Mouse (Mus musculus): ENCODE data around the gene Taf4.
A peak's percentile ranks its signal among the peaks of the same experiment; 100 is the strongest.

Taf4 gene

DNA sequence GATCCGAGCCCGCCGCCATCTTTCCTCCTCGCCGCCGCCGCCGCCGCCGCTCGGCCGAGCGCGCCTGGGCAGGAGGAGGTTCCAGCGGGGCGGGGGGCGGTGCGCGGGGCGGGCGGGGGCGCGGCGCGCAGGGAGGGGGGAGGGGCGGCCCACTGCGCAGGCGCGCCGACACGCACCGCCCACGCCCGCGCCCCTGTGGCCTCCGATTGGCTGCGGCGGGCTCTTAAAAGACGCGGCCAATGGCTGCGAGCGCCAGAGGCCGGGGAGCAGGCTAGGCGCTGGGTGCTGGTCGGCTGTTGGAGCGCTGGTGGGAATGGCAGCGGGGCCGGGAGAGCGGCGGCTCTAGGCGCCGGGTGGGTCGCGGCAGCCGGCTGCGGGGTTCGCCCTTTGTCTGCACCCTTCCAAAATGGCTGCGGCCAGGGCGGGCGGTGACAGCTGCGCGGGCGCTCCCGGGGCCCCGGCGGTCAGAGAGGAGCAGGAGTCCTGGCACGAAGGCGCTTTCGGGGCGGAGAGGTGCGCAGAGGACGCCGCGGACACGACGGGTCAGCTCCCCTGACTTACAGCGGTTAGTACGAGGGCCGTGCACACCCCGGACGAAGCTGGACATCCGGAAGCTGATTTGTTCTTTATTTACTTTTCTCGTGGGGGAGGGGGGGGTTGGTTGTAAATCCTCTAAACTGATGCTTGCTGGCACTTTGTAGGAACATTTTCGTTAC, at the start of gene Taf4:
Gene Taf4, minus strand, starts transcription at position 19 of the 716 bp plus-strand sequence.
- DNase-seq, result peak; percentile 92

DNA sequence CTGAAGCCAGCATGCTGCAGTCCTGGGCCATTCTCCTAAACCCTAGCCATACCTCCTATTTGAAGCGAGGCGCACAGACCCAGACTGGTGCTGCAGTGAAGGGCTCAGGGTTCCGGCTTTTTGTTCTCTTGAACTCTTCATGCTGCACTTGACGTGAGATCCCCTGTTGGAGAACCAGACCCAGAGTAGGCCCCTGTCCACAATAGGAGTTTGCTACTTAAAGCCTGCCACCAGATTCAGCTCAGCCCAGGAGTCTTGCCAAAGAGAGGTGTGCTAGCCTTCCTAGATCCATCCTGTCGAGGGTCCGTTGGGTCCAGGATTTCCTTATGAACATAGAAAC, 49.4 kb upstream of the Taf4 start:
- no peak for DNase-seq

DNA sequence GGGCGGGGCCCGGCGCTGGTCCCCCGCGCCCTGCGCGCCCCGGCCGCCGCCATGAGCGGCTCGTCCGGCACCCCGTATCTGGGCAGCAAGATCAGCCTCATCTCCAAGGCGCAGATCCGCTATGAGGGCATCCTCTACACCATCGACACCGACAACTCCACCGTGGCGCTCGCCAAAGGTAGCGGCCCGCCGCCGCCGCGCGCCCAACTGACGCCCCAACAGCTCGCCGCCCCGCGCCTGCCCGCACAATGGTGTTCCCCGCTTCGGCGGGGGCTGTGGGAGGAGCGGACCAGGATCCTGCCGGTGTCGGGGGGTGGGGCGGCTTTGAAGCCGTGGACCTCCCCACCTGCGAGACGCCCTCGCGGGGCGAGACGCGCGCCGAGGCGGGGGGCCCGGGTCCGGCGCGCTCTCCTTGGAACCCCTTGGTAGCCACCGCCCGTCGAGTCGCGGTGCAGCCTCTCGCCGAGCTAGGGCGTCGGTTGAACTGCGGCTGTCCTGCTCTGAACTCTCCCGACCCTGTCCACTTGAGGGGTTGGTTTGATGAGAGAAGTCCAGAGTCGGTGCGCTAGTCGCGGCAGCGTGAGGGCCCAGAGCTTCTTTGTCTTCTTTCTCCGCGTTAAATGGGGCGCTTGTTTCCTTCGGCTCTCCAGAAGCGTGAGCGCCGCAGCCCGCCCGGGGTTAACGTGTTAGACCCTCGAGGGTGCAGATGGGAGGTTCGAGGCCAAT, 48.9 kb upstream of the Taf4 start:
- DNase-seq, result peak; percentile 52

DNA sequence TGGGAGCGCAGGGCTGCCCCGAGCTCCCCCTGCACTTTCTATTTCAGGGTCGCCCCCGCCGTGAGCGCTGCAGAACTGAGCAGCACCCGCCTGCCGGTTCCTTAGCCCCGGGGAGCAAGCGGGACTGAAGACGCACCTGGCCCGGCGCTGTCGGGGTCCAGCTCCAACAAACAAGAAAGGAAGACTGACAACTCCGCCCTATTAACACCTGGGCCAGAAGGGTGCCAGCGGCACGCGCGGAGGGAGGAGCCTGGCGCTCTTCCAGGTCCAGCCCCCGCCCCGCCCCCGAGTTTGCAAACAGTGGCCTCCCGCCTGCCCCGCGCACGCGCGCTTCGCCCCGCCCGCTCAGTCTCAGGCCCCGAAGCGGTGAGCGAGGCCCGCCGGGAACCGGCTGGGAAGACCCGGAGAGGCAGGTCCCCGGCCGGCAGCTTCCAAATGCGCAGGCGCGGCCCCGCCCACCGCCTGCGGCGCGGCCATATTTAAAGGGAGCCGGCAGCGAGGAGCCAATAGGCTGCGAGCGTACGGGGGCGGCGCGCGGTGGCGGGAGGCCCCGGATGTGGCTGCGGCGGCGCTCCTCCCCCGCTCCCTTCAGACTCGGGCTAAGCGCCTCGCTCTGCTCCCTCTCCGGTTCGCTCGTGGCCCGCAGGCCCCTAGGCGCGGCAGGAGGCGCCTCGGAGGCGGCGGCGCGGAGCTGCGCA, 48.1 kb upstream of the Taf4 start, which contains the start of gene Lsm14b:
Gene Lsm14b, plus strand, starts transcription at position 587 of the 698 bp plus-strand sequence.
- DNase-seq, result peak; percentile 98

DNA sequence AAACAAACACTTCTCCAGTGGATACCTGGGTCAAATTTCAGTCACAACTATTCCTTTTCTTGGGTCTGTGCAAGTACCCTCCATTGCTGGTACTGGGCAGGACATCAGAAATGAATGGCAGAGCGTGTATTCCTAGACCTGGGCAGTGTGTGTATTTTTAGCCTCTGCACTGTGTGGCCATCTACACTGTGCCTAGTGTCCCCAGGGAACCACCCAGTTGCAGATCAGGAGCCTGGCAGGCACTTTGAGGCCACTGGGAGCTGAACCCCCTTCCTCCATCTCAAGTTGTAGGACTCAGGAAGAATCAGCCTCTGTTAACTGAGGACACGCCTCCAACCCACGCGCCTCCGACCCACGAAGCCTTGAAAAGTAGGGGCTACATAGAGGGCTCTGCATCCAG, 46.3 kb upstream of the Taf4 start:
- DNase-seq, result no peak

DNA sequence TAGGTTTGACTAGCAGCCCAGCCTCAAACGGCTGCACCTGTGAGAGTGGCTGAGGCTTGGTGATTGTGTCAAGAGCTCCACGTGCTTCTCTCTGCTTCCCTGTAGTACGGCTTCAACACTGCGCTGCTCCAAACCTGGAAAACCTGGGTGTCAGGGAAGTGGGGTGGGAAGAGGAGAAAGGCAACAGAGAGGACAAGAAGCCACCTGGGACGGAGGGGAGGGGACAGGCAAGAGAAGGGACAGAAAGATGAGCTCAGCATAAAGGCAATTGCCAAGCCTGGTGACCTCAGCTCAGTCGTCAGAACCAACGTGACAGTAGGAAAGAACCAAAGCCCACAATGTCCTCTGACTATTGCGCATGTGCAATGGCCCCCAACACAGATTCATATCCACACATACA, 44.5 kb upstream of the Taf4 start:
- DNase-seq, result no peak

DNA sequence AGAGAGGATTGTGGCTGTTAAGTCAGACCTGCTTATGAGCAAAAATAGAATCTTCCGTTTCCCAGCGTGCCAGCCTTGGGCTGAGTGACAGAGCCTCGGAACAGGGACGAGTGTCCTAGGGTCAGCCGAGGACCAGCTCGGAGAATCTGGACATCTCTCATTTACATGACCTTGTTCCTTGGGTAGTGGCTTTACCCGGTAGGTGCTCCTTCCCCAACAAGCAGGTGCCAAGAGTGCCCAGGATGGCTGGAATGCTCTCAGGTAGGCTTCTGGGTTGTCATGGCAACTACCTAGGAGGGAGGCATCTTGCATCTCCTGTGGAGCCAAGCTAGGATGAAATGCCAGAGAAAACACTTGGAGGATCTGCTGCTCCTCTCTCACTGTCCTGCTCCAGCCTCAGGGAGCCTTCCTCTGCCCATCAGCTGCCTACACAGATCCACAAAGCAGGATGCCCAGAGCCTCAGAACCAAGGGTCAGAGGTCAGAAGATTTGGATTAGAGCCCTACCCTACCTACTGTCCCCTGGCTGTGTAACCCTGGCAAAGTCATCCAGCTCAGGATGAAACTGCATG, 43.7 kb upstream of the Taf4 start:
- DNase-seq, result no peak

DNA sequence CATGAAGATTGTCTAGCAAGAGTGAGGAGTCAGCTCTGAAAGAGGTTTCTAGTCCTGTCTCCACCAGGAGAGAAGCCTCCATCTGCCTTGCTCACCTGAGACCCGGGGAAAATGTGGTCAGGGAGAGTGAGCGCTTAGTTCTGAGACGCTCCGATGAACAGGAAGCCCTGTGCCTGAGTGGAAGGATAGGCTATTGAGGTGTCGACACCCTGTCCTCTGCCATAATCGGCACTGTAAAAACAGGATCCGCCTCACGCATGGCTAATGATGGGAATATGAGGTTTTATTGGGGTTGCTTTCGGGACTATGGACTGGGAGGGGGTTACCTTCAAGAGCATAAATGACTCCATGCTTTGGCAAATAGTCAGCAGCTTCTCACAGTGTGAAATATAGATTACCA, 42.1 kb upstream of the Taf4 start:
- DNase-seq, result no peak

DNA sequence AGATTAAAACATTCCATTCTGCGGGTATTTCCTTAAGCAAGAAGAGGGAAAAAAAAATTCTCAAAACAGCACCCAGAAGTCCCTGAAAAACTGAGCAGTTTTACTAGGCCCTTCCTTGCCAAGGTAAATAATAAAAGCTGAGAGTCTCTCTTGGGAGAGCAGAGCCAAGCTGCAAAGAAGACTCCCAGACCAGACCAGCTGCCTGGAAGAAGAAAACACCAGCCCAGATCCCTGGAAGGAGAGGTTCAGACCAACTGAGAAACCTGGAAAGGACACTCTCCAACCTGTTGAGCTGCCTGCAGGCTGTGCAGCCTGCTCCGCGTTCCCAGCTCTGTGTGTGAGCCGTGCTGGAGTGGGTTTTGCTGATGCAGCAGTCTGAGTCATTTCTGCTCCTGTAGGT, 41.2 kb upstream of the Taf4 start:
- no peak for DNase-seq

DNA sequence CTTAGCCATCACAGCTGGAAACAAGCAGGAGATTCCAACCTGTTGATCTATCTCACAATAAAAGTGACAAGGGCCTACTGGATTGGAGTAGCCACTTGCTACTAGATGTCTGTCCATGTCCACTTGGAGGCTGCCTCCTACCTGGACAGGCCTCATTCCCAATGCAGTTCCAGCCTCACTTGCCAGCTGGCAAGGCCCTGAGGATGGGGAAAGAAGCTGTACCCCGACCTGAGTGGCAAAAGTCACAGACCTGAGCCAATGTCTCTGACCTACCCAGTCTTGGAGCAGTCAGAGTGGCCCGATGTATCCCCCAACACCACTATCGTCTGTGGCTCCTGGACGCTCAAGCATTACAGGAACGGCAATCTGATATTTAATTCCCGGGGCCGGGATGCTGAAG, 37.2 kb upstream of the Taf4 start:
- no peak for DNase-seq

DNA sequence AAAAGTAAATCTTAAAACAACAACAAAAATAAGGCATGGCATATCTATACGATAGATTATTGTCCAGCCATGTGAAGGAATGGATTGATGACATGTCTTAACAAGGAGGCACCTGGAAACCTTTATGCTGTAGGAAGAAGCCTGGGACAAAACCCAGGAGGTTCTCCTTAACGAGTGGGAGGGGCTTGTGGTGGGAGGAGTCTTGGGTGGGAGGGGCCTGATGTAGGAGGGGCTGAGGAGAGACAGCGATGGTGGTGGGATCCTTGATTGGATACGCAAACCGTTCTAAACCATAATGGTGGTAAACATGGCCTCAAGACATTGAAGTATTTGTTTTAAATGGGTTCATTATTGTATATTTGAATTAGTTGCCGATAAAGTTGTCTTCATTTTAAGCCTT, 34.9 kb upstream of the Taf4 start:
- DNase-seq, result no peak

DNA sequence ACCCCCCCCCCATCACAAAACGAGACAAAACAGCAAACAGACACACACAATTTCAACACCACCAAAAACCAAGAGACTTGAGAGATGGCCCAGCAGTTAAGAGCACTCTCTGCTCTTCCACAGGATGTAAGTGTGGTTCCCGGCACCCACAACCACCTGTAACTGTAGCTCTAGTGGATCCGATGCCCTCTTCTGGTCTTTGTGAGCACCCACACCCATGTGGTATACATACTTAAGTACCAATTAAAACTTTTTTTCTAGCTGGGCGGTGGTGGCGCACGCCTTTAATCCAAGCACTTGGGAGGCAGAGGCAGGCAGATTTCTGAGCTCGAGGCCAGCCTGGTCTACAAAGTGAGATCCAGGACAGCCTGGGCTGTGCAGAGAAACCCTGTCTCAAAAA, 34.2 kb upstream of the Taf4 start:
- no peak for DNase-seq

DNA sequence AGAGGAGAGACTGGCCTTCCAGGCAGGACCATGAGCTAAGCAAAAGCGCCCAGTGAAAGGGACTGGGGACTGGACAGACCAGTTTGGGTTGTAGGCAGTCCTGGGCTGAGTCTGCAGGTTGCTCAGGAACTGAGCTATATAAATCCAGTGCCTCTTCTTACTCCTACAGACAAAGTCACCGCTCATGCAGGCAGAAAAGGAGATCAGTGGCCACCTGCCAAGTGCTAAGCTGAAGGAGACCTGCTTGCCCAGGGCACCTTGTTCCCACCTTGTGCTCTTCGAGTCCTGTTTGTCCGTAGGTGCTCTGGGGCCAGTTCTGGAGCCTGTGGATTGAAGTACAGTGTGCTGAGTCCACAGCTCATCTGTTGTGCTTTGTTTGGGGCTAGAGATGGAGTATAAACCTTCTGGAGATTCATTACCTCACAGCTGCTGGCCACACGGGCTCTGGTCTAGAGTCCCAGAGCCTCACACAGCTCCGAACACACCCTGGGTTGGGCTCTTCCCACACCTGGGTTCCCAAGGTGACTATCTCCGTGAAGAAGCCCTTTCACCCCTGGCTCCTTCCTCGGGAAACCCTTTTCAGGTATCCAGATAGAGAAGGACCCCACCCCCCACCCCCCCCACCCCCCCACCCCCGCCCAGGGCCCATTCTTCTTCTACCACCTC, 30.0 kb upstream of the Taf4 start:
- DNase-seq, result no peak

DNA sequence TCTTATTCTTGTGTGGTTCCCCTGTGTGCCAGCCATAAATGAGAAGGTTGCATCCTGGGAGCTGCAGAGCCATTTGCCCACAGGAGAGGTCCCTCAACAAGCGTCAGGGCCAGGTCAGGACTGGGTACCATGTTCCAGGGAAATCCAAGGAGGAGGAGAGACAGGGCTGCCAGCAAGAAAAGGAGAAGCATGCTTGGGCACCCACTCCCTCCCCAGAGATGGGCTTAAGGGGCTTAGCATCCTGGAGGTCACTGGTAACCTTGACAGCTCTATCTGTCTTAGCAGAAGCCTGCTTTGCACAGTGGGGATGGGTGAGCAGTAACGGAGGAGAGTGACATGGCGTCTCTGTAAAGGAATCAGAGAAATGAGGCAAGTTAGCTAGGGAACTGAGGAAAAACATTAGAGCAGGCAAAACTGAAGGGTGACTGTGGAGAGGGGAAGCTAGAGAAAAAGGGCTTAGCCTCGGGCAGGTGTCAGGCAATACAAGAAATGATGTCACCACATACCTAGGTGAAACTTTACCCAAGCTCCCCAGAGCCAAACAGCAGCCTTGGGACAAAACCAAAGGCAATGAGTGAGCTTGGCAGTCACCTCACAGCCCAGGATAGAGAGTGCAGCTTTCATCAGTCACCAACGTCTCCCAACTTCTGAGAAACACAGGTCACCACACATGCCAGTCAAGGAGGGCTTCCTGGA, 29.4 kb upstream of the Taf4 start:
- DNase-seq, result no peak

DNA sequence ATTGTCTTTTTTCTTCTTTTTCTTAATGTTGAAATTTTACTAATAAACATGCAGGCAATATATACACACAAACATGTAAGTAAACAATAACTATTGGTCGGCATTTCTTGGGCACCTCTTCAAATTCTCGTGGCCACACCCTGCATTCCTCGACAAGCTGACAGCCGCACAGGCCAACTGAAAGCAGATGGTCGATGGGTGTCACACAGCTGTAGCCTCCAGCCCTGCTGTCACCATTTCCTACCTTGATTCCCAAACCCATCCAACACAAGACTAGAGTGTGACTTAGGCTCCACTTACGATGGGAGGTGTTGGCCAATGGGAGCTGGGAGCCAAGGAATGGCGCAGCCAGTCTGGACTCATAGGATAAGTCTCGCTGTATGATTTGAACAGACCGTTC, 25.2 kb upstream of the Taf4 start:
- no peak for DNase-seq

DNA sequence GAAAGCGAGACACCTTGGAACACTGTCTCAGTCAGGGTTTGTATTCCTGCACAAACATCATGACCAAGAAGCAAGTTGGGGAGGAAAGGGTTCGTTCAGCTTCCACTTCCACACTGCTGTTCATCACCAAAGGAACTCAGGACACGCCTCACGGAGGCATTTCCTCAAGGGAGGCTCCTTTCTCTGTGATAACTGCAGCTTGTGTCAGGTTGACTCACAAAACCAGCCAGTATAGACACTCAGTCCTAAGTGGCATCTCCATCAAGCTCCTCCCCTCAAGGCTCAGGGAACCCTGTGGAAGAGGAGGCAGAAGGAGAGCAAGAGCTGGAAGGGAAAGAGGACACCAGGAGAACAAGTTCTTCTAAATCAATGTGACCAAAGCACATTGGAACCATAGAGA, 22.0 kb upstream of the Taf4 start:
- no peak for DNase-seq

DNA sequence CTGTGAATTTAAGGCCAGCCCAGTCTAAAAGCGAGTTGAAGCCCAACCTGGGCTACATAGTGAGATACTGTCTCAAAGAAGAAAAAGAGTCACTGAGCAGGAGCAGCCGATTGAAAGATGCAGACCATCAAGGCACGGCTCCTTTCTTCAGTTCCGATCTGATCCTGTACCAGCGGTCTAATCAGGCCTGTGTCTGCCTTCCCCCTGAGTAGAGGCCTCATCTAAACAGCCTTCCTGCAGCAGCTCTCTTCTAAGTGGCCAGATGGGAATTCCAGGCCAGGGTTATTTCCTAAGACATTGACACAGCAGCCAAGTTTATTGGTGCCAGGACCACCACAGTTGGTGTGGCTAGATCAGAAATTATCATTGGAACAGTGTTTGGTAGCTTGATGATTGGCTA, 16.6 kb upstream of the Taf4 start:
- no peak for DNase-seq

DNA sequence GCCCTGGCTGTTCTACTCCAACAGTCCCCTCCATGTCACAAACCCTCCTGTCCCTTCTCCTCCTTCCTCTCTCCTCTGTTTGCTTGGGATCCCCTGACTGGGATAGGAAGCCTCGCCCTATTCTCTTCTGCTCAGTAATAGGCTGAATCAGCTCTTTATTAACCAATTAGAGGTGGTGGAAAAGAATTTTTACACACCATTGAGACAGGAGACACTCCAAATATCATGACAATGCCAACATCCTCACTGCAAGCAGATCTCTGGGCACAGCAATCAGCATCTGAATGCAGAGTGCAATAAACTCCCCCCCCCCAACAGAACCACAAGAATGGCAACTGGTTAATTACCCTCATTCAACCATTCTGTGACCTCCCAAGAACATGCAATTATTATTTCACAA, 12.7 kb upstream of the Taf4 start:
- DNase-seq, result no peak

DNA sequence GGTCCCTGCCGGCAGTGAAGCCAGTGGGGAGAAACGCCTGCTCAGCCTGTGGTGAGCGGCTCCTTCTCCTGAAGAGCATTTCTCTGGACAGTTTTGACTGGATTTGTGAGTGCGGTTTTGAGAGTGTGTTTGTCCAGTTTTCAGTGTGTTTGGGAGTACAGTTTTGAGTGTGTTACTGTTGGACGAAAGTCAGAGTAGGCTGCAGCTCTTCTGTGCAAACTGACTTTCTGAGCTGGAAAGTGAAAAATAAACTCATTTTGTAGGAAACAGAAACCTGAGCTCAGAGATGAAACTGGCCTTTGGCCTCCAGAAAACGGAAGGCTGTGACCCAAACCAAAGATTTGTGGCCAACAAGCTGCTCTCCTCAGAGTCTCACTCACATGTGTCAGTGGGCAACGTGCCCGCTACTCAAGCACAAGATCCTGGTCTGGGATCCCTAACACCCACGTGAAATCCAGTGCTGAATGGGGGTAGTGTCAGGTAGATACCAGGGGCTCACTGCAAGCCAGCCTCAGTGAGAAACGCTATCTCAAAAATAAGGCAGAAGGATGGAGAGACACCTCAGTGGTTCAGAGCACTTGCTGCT, 10.1 kb upstream of the Taf4 start:
- no peak for DNase-seq

DNA sequence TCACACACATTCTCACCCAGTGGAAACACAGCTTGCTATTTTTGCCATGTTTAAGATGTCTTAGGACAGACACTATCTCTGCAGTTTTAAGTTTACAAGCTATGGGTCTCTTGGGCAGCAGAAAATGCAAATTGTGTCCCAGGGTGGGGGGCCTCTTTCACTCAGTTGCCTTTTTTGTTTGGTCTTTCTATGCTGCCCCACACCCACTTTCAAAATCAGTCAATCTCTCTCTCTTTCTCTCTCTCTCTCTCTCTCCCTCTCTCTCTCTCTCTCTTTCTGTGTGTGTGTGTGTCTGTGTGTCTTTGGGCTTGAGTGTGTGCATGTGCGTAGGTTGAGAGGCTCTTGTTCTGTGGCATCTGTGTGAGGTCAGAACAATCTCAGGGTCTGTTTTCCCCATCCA, 9.2 kb upstream of the Taf4 start:
- DNase-seq, result no peak

DNA sequence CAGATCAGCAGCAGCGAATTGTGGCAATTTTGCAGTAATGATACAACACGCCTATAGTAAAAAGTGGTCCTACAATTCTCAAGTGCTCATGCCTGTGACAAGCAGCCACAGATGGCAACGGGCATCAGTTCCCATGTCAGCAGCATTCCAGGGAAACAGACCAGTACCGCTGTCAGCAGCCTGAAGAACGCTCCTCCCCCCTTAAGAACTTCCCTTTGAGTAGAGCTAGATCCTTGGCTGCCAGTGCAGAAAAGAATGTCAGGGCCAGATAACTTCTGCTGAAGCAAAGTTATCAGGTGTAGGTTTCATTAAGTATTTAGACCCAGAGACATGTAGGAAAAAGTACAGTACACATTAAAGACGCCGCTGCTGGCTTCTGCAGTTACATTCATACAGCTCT, 8.4 kb upstream of the Taf4 start:
- peak; percentile 27 for DNase-seq

DNA sequence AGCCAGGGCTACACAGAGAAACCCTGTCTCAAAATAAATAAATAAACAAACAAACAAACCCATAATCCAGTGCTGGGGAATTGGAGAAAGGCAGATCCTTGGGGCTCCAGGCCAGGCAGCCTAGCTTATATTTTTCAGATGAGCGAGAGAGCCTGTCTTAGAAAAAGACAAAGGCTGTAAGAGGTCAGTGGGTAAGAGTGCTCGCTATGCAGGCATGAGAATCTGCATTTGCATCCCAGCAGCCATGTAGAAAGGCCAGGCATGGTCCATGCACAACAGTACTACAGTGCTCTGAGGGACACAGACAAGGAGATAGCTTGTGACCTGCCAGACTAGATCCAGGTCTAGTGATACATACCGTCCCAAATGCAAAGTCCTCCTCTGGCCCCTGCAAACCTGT, 6.3 kb upstream of the Taf4 start:
- DNase-seq, result no peak

Measured in embryo, embryonic 11 days (tissue).